Mouse (Mus musculus): ENCODE results near the gene Slc35a3. TPM values are rescaled to one million over a fixed set of nuclear protein-coding genes. Genes with fewer than 3 reads are reported as not detected.

Slc35a3 gene
- total and polyA plus RNA-seq, 3 experiments: 19.2 to 20.3 TPM; not detected in 1

DNA sequence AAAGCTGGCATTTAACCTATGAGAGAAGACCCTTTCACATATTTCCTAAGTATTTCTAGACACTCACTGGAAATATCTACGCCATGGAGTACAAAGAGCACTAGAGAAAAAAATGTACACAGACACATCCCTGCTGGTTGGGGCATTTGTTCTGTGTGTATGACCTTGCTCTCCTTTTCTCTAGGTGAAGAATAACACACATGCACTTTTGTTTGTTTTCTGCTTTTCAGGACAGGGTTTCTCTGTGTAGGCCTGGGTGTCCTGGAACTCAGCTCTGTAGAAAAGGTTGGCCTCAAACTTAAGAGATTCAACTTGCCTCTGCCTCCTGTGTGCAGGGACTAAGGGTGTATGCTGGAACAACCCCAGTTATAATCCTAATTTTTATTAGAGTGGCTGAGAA is 66.2 kb downstream of the Slc35a3 start:
- no peak overlapping the region for H3K9ac ChIP-seq (ENCODE audit: control insufficient read depth, low read depth, low read length, poor library complexity, severe bottlenecking)
- TF ChIP-seq GATA1 (IDR thresholded peaks at IDR 0.05; ENCODE audit: low read depth, low read length): no peak
- TF ChIP-seq KAT2A (conservative IDR thresholded peaks at IDR 0.05; ENCODE audit: low read depth, low read length): no peak
- no peak for TF ChIP-seq TAL1 (IDR thresholded peaks at IDR 0.05; ENCODE audit: low read length)
- no peak for TF ChIP-seq BHLHE40 (IDR thresholded peaks at IDR 0.05; ENCODE audit: borderline replicate concordance, low read depth, low read length)
- TF ChIP-seq USF2 (IDR thresholded peaks at IDR 0.05; ENCODE audit: borderline replicate concordance in 1 of 2, insufficient read depth in 1 of 2, low read depth in 1 of 2, low read length in 2 of 2): no peak
- TF ChIP-seq MXI1 (IDR thresholded peaks at IDR 0.05; ENCODE audit: low read depth, low read length): no peak
- no peak for TF ChIP-seq ZC3H11A (IDR thresholded peaks at IDR 0.05; ENCODE audit: low read depth, low read length)
- TF ChIP-seq MAFK (IDR thresholded peaks at IDR 0.05; ENCODE audit: borderline replicate concordance, low read depth, low read length): no peak
- TF ChIP-seq UBTF (IDR thresholded peaks at IDR 0.05; ENCODE audit: borderline replicate concordance, insufficient read depth, low read depth, low read length): no peak
- no peak for TF ChIP-seq ZMIZ1 (IDR thresholded peaks at IDR 0.05; ENCODE audit: low read depth, low read length)
- no peak for TF ChIP-seq ETS1 (IDR thresholded peaks at IDR 0.05; ENCODE audit: low read depth, low read length)
- TF ChIP-seq SMC3 (IDR thresholded peaks at IDR 0.05; ENCODE audit: low read depth, low read length): no peak
- peaks cover 15 to 32% of the 10 kb centered on the region in 2 experiments for H3K36me3 ChIP-seq (ENCODE audit: control insufficient read depth in 1 of 2, insufficient read depth in 2 of 2, low read length in 2 of 2)
- H3K79me2 ChIP-seq (ENCODE audit: control insufficient read depth, insufficient read depth, low read length, poor library complexity): peaks cover 8% of the 10 kb centered on the region
- peaks cover 0 to 8% of the 10 kb centered on the region in 2 experiments; a peak in 3 of 4 replicates for H3K4me1 ChIP-seq (ENCODE audit: control insufficient read depth in 1 of 2, insufficient read depth in 2 of 2, low read length in 2 of 2)
- H3K27me3 ChIP-seq (ENCODE audit: control insufficient read depth in 1 of 2, insufficient read depth in 2 of 2, low read length in 2 of 2): no peaks in the 10 kb centered on the region
- H3K4me3 ChIP-seq (ENCODE audit: control insufficient read depth in 1 of 2, insufficient read depth in 1 of 2, low read depth in 2 of 2, low read length in 2 of 2): no peak overlapping the region
- H3K9me3 ChIP-seq (replicated peaks; ENCODE audit: insufficient read depth, low read length): no peaks in the 10 kb centered on the region
- no peak overlapping the region for H3K27ac ChIP-seq (ENCODE audit: control insufficient read depth, low read depth, low read length)
- DNase-seq (ENCODE audit: low read depth, low spot score): no peak

DNA sequence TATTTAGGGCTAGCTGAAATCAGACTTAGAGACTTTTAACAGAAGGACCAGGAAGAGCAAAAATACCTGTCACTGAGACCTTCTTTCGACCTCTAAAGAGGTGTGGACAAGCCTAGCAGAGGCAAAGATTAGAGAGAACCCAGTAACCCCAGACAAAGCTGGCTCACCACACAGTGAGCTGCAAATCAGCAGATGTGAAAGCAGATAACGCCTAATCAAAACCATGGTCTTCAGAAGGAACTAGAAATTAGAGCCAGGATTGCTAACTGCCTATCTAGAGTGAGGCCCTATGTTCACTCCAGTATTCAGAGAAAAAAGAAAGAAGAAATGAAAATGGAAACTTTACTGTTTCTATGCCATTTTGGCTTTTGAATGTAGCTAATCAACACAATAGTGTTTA is 70.3 kb downstream of the Slc35a3 start:
- DNase-seq (ENCODE audit: low read depth, low spot score): peak; percentile 45
- Histone ChIP-seq H3K79me2 (ENCODE audit: control insufficient read depth, insufficient read depth, low read length, poor library complexity) (no peaks in the 10 kb centered on the region), H3K27me3 (ENCODE audit: control insufficient read depth in 1 of 2, insufficient read depth in 2 of 2, low read length in 2 of 2) (no peaks in the 10 kb centered on the region), H3K27ac (ENCODE audit: control insufficient read depth, low read depth, low read length) (no peak overlapping the region), H3K9me3 (replicated peaks; ENCODE audit: insufficient read depth, low read length) (no peaks in the 10 kb centered on the region), H3K4me1 (ENCODE audit: control insufficient read depth in 1 of 2, insufficient read depth in 2 of 2, low read length in 2 of 2) (peaks cover 0 to 8% of the 10 kb centered on the region in 2 experiments; a peak in 3 of 4 replicates), H3K36me3 (ENCODE audit: control insufficient read depth in 1 of 2, insufficient read depth in 2 of 2, low read length in 2 of 2) (peaks cover 17 to 45% of the 10 kb centered on the region in 2 experiments), H3K9ac (ENCODE audit: control insufficient read depth, low read depth, low read length, poor library complexity, severe bottlenecking) (no peak overlapping the region), H3K4me3 (ENCODE audit: control insufficient read depth in 1 of 2, insufficient read depth in 1 of 2, low read depth in 2 of 2, low read length in 2 of 2) (no peak overlapping the region)
- TF ChIP-seq TCF12 (IDR thresholded peaks at IDR 0.05; ENCODE audit: low read depth, low read length): peak; percentile 47; the same call in 1 of the 2 replicates
- TF ChIP-seq MAX (IDR thresholded peaks at IDR 0.05; ENCODE audit: low read length): no peak
- TF ChIP-seq ZMIZ1 (IDR thresholded peaks at IDR 0.05; ENCODE audit: low read depth, low read length): no peak
- TF ChIP-seq MAZ (IDR thresholded peaks at IDR 0.05; ENCODE audit: low read depth, low read length): no peak
- no peak for TF ChIP-seq UBTF (IDR thresholded peaks at IDR 0.05; ENCODE audit: borderline replicate concordance, insufficient read depth, low read depth, low read length)
- TF ChIP-seq GATA1 (IDR thresholded peaks at IDR 0.05; ENCODE audit: low read depth, low read length): peak; percentile 55
- TF ChIP-seq POLR2AphosphoS2 (IDR thresholded peaks at IDR 0.05; ENCODE audit: low read length): no peak
- TF ChIP-seq MYC (IDR thresholded peaks at IDR 0.05; ENCODE audit: low read depth, low read length): no peak
- TF ChIP-seq RCOR1 (IDR thresholded peaks at IDR 0.05; ENCODE audit: low read depth, low read length): peak; percentile 81; the same call in 1 of the 2 replicates
- no peak for TF ChIP-seq SIN3A (IDR thresholded peaks at IDR 0.05; ENCODE audit: low read length)
- TF ChIP-seq EP300 (IDR thresholded peaks at IDR 0.05; ENCODE audit: low read depth in 1 of 2, low read length in 2 of 2): peak in 1 of 2 experiments; percentile 45; a peak in 1 of 4 replicates
